Mouse (Mus musculus) forebrain, embryonic 11.5 days (tissue): Measurements from ENCODE around the gene Pold2. TPM values are rescaled to one million over a fixed set of nuclear protein-coding genes. Genes with fewer than 3 reads are reported as not detected.

ENCODE experiments used
- polyA plus RNA-seq: library from polyadenylated mRNA; unstranded; fragments of >200 nt; fragmentation: Nextera tagmentation; extraction: Ambion mirVana; gene quantifications from 2 replicates; pipeline ENCODE4 v1.2.1, GENCODE M21; 2014

The Pold2 gene
- polyA plus RNA-seq, 1 experiment from 2014 or later: 130 TPM

Other genes with a start within 250 kb of the Pold2 start
- 166 TPM in 2 replicates for gene Mrps24, start 162.6 kb downstream of the Pold2 start, polyA plus RNA-seq
- 19.1 and 20.1 TPM in 2 replicates for gene Urgcp, start 115.9 kb downstream of the Pold2 start, polyA plus RNA-seq
- gene Dbnl, start 89.8 kb downstream of the Pold2 start, polyA plus RNA-seq: 152 and 157 TPM in 2 replicates
- gene Pgam2, start 74.6 kb downstream of the Pold2 start, polyA plus RNA-seq: 5.3 and 6.5 TPM in 2 replicates
- 8.8 and 8.9 TPM in 2 replicates for gene Polm, start 40.3 kb downstream of the Pold2 start, polyA plus RNA-seq
- 20.4 and 24.9 TPM in 2 replicates for gene Aebp1, start 16.3 kb downstream of the Pold2 start, polyA plus RNA-seq
- gene Myl7, start 20.5 kb upstream of the Pold2 start, polyA plus RNA-seq: 0.47 and 1.3 TPM in 2 replicates
- gene Gck, start 71.8 kb upstream of the Pold2 start, polyA plus RNA-seq: 1.8 and 4.5 TPM in 2 replicates
- 25.5 and 27.2 TPM in 2 replicates for gene Ykt6, start 77.4 kb upstream of the Pold2 start, polyA plus RNA-seq
- gene Camk2b, start 188.1 kb upstream of the Pold2 start, polyA plus RNA-seq: 1.0 and 1.8 TPM in 2 replicates